Mouse (Mus musculus) CH12.LX (cell line): ENCODE measurements around the gene Sdhb.

Experiments used
- BHLHE40 ChIP-seq: IDR thresholded peaks from 2 replicates; pipeline ENCODE4 v1.6.1; 2011; ENCODE audit warnings: mild to moderate bottlenecking, low read depth, low read length, improper control_type of control experiment
- CTCF ChIP-seq, 2 experiments: IDR thresholded peaks in 1 of 2; conservative IDR thresholded peaks in 1 of 2; 2 replicates each; pipeline ENCODE4 v1.5.1; 2011 to 2012; ENCODE audit warnings: low read depth in 2 of 2, low read length in 2 of 2, improper control_type of control experiment in 1 of 2, inconsistent platforms in 1 of 2, mild to moderate bottlenecking in 1 of 2, moderate library complexity in 1 of 2
- E2F4 ChIP-seq: IDR thresholded peaks from 2 replicates; pipeline ENCODE4 v1.6.1; 2011; ENCODE audit warnings: low read depth, low read length, improper control_type of control experiment; ENCODE audit not compliant: insufficient replicate concordance
- ELF1 ChIP-seq: IDR thresholded peaks from 2 replicates; pipeline ENCODE4 v1.6.1; 2014; ENCODE audit warnings: low read depth, mild to moderate bottlenecking, inconsistent platforms, low read length, improper control_type of control experiment
- EP300 ChIP-seq: IDR thresholded peaks from 2 replicates; pipeline ENCODE4 v1.6.1; 2011; ENCODE audit warnings: low read length, improper control_type of control experiment
- MAFK ChIP-seq: IDR thresholded peaks from 2 replicates; pipeline ENCODE4 v1.6.1; 2011; ENCODE audit warnings: low read length, improper control_type of control experiment; ENCODE audit not compliant: insufficient replicate concordance
- POLR2A ChIP-seq: IDR thresholded peaks from 2 replicates; pipeline ENCODE4 v1.6.1; 2011; ENCODE audit warnings: low read depth, mild to moderate bottlenecking, improper control_type of control experiment, low read length
- RCOR1 ChIP-seq: conservative IDR thresholded peaks from 2 replicates; pipeline ENCODE4 v1.6.1; 2012; ENCODE audit warnings: low read depth, mild to moderate bottlenecking, inconsistent platforms, low read length, improper control_type of control experiment
- SMC3 ChIP-seq: IDR thresholded peaks from 2 replicates; pipeline ENCODE4 v1.6.1; 2011; ENCODE audit warnings: low read depth, low read length, improper control_type of control experiment
- TCF12 ChIP-seq: IDR thresholded peaks from 2 replicates; pipeline ENCODE4 v1.6.1; 2014; ENCODE audit warnings: low read depth, mild to moderate bottlenecking, inconsistent platforms, low read length, improper control_type of control experiment
- USF1 ChIP-seq: IDR thresholded peaks from 2 replicates; pipeline ENCODE4 v1.6.1; 2014; ENCODE audit warnings: low read depth, mild to moderate bottlenecking, inconsistent platforms, low read length, improper control_type of control experiment
- ZKSCAN1 ChIP-seq: IDR thresholded peaks from 2 replicates; pipeline ENCODE4 v1.6.1; 2012; ENCODE audit warnings: low read depth, inconsistent platforms, low read length, improper control_type of control experiment, borderline replicate concordance

DNA sequence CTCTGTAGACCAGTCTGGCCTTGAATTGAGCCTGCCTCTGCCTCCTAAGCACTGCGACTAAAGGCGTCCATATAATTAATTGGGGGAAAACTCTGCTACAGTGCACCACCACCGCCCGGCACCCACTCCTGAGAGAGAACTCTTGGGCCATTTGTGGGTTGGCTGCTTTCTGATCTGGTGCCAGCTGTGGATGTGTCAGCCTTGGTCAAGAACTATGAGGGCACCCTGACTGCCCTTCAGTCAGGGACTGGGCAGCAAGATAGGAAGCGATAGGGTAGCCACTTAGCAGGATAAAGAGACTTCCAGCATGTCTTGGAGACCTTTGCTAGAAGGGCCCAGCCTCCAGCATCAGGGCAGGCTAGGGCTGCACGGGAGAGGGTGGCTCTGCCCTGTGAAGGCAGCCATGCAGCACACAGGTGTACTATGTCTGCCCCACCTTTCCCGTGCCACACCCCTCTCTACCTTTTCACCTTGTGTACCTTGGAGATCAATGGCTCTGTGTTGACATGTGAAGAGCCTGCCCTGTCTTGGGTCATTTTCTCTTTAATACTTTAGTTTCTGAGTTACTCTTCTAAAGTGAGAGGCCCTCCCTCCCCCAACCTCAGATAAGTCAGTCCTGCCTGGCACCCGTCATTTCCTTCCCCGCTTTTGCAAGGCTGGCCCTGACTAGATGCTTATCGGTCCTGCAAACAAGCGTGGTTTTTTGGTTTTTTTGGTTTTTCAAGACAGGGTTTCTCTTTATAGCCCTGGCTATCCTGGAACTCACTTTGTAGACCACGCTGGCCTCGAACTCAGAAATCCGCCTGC is 17.1 kb downstream of the Sdhb start:
- TF ChIP-seq POLR2A (no peak), CTCF (conservative IDR thresholded peaks at IDR 0.05 in 1 of 2, IDR thresholded peaks at IDR 0.05 in 1 of 2; ENCODE audit: low read depth in 2 of 2, low read length in 2 of 2) (no peak), SMC3 (no peak), USF1 (no peak), TCF12 (no peak), RCOR1 (no peak), BHLHE40 (no peak), E2F4 (no peak), ELF1 (no peak), ZKSCAN1 (no peak), MAFK (no peak), EP300 (no peak)
